Mouse (Mus musculus): Measurements from ENCODE around the gene Ago3. TPM values are rescaled to one million over a fixed set of nuclear protein-coding genes. Genes with fewer than 3 reads are reported as not detected.
A peak's percentile ranks its signal among the peaks of the same experiment; 100 is the strongest.

Gene Ago3
- total and polyA plus RNA-seq, 2 experiments from 2014 or later, result 7.6 to 12.8 TPM

GRCm38 (mm10) chr4:126315931-126316330, 113.4 kb downstream of the Ago3 start:
- H3K4me1 ChIP-seq (ENCODE audit: insufficient read depth, low read length), result peaks cover 7% of the 10 kb centered on the region; the same call in 1 of the 2 replicates
- ATAC-seq, result no peak
- H3K4me3 ChIP-seq (ENCODE audit: low read length), result no peak overlapping the region
- H3K9ac ChIP-seq (replicated peaks; ENCODE audit: low read length), result no peak overlapping the region
- no peak for DNase-seq (ENCODE audit: low spot score)
- WGBS, result 43% methylated on average over 5 of the region's 5 CpGs
- H3K27ac ChIP-seq, result no peak overlapping the region
- no peak for TF ChIP-seq CTCF (IDR thresholded peaks at IDR 0.05; ENCODE audit: low read depth)
- H3K9me3 ChIP-seq (ENCODE audit: low read length), result no peaks in the 10 kb centered on the region
- H3K4me2 ChIP-seq (ENCODE audit: low read depth, low read length), result no peak overlapping the region
- peaks cover 22% of the 10 kb centered on the region for H3K36me3 ChIP-seq (ENCODE audit: insufficient read depth, low read length)
- no peaks in the 10 kb centered on the region for H3K27me3 ChIP-seq (ENCODE audit: insufficient read depth, low read length)

GRCm38 (mm10) chr4:126314393-126314792, 115.0 kb downstream of the Ago3 start:
- no peak overlapping the region for H3K4me2 ChIP-seq (ENCODE audit: low read depth, low read length)
- peak; percentile 23; the same call in 1 of the 2 replicates for TF ChIP-seq CTCF (IDR thresholded peaks at IDR 0.05; ENCODE audit: low read depth)
- no peak overlapping the region for H3K9ac ChIP-seq (replicated peaks; ENCODE audit: low read length)
- H3K4me1 ChIP-seq (ENCODE audit: insufficient read depth, low read length), result peaks cover 4% of the 10 kb centered on the region; the same call in 1 of the 2 replicates
- no peak overlapping the region; the same call in 1 of the 2 replicates for H3K27ac ChIP-seq
- DNase-seq (ENCODE audit: low spot score) (no peak), ATAC-seq (no peak)
- no peaks in the 10 kb centered on the region for H3K9me3 ChIP-seq (ENCODE audit: low read length)
- H3K4me3 ChIP-seq (ENCODE audit: low read length), result no peak overlapping the region
- no peaks in the 10 kb centered on the region for H3K27me3 ChIP-seq (ENCODE audit: insufficient read depth, low read length)
- WGBS, result 55% methylated on average over 10 of the region's 10 CpGs
- peaks cover 22% of the 10 kb centered on the region for H3K36me3 ChIP-seq (ENCODE audit: insufficient read depth, low read length)

GRCm38 (mm10) chr4:126313202-126313601, 116.2 kb downstream of the Ago3 start:
- Histone ChIP-seq H3K27me3 (ENCODE audit: insufficient read depth, low read length) (no peaks in the 10 kb centered on the region), H3K9me3 (ENCODE audit: low read length) (no peaks in the 10 kb centered on the region), H3K27ac (no peak overlapping the region), H3K4me3 (ENCODE audit: low read length) (no peak overlapping the region), H3K4me2 (ENCODE audit: low read depth, low read length) (no peak overlapping the region), H3K4me1 (ENCODE audit: insufficient read depth, low read length) (peaks cover 7% of the 10 kb centered on the region; the same call in 1 of the 2 replicates), H3K36me3 (ENCODE audit: insufficient read depth, low read length) (peaks cover 16% of the 10 kb centered on the region), H3K9ac (replicated peaks; ENCODE audit: low read length) (no peak overlapping the region)
- DNase-seq (ENCODE audit: low spot score) (no peak), ATAC-seq (no peak)
- TF ChIP-seq CTCF (IDR thresholded peaks at IDR 0.05; ENCODE audit: low read depth), result no peak
- 51% methylated on average over 5 of the region's 5 CpGs for WGBS

- no peak for TF ChIP-seq CTCF (IDR thresholded peaks at IDR 0.05; ENCODE audit: low read depth)
- 86% methylated on average over 16 of the region's 16 CpGs for WGBS
- Histone ChIP-seq H3K9me3 (ENCODE audit: low read length) (no peaks in the 10 kb centered on the region), H3K4me2 (ENCODE audit: low read depth, low read length) (no peak overlapping the region), H3K4me1 (ENCODE audit: insufficient read depth, low read length) (peaks cover 7% of the 10 kb centered on the region; the same call in 1 of the 2 replicates), H3K27me3 (ENCODE audit: insufficient read depth, low read length) (no peaks in the 10 kb centered on the region), H3K36me3 (ENCODE audit: insufficient read depth, low read length) (peaks cover 7% of the 10 kb centered on the region), H3K4me3 (ENCODE audit: low read length) (no peak overlapping the region), H3K27ac (no peak overlapping the region), H3K9ac (replicated peaks; ENCODE audit: low read length) (no peak overlapping the region)
- no peak for ATAC-seq
- DNase-seq (ENCODE audit: low spot score), result no peak
These were observed 117.7 kb downstream of the Ago3 start for GRCm38 (mm10) chr4:126311566-126312200.

GRCm38 (mm10) chr4:126310344-126310743, 119.0 kb downstream of the Ago3 start:
- 77% methylated on average over 7 of the region's 7 CpGs for WGBS

GRCm38 (mm10) chr4:126309922-126310309, 119.4 kb downstream of the Ago3 start:
- no peaks in the 10 kb centered on the region for H3K27me3 ChIP-seq (ENCODE audit: insufficient read depth, low read length)
- ATAC-seq, result peak; percentile 86
- peak overlapping the region; percentile 25 for H3K4me3 ChIP-seq (ENCODE audit: low read length)
- no peaks in the 10 kb centered on the region for H3K36me3 ChIP-seq (ENCODE audit: insufficient read depth, low read length)
- WGBS, result 1% methylated on average over 7 of the region's 7 CpGs
- DNase-seq (ENCODE audit: low spot score), result peak; percentile 91
- H3K9ac ChIP-seq (replicated peaks; ENCODE audit: low read length), result no peak overlapping the region
- H3K4me1 ChIP-seq (ENCODE audit: insufficient read depth, low read length), result peaks cover 7% of the 10 kb centered on the region; the same call in 1 of the 2 replicates
- peak; percentile 90 for TF ChIP-seq CTCF (IDR thresholded peaks at IDR 0.05; ENCODE audit: low read depth)
- no peak overlapping the region for H3K27ac ChIP-seq
- H3K4me2 ChIP-seq (ENCODE audit: low read depth, low read length), result peak overlapping the region; percentile 53
- H3K9me3 ChIP-seq (ENCODE audit: low read length), result no peaks in the 10 kb centered on the region

More at GRCm38 (mm10) chr4:126310344-126310743, 119.0 kb downstream of the Ago3 start:
- TF ChIP-seq CTCF (IDR thresholded peaks at IDR 0.05; ENCODE audit: low read depth), result no peak
- H3K9me3 ChIP-seq (ENCODE audit: low read length), result no peaks in the 10 kb centered on the region
- ATAC-seq (no peak), DNase-seq (ENCODE audit: low spot score) (no peak)
- no peak overlapping the region for H3K4me3 ChIP-seq (ENCODE audit: low read length)
- no peak overlapping the region for H3K27ac ChIP-seq
- no peak overlapping the region for H3K9ac ChIP-seq (replicated peaks; ENCODE audit: low read length)
- H3K4me2 ChIP-seq (ENCODE audit: low read depth, low read length), result no peak overlapping the region
- H3K27me3 ChIP-seq (ENCODE audit: insufficient read depth, low read length), result no peaks in the 10 kb centered on the region
- no peaks in the 10 kb centered on the region for H3K36me3 ChIP-seq (ENCODE audit: insufficient read depth, low read length)
- H3K4me1 ChIP-seq (ENCODE audit: insufficient read depth, low read length), result peaks cover 7% of the 10 kb centered on the region; the same call in 1 of the 2 replicates
